Mouse (Mus musculus) liver, embryonic 14.5 days (tissue): ENCODE measurements around the gene Fbxl17.

Source experiments
- CTCF ChIP-seq: IDR thresholded peaks from 2 replicates; pipeline ENCODE4 v1.5.1; 2016; ENCODE audit warnings: antibody characterized with exemption, low read depth, control low read depth
- EP300 ChIP-seq: IDR thresholded peaks from 2 replicates; pipeline ENCODE4 v1.6.1; 2016; ENCODE audit warnings: antibody characterized with exemption, low read depth

GRCm38 (mm10) chr17:63171890-63172491, 327.8 kb downstream of the Fbxl17 start:
- no peak for TF ChIP-seq CTCF
- no peak for TF ChIP-seq EP300
